Mouse (Mus musculus): ENCODE data around the gene Nol4l.

DNA sequence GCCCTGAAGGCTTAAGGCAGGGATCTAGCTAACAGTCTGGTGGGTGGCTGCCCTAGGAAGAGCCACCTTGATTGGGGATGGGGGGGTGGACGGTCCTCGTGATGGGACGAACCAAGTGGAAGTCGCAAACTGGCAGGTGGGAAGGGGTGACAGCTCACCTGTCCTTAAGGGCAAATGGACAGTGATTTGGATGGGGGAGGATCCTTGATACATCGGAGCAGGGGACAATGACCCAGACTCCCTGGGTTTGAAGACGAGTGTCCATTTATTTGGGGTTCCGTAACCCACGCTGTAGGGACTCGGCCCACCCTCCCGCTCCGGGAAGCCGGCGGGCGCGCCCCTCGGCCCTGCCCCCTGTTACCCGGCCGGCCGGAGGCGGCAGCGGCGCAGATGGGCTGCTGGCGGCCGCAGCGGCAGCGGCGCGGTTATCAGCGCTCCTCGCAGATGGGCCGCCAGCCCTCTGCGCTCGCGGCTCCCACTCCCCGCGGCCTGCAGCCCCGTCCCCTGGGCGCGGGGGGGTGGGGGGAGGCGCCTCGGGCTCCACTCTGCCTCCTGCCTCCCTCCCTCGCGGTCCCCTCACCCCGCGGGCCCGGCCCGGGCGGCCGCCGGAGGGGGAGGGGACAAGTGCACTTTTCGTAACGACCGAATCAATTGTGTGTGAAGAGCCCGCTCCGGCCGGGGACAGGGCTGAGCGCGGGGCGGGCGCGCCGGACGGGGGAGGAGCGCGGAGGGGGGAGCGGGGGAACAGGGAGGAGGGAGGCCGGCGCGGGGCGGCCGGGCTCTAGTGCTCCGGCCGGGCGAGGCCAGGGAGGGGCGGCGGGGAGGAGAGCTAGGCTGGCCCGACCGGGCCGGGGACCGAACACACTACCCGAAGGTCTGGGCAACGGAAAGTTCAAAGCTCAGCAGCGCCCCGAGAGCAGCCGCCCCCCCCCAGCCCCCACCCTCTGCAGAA lies 1.9 kb downstream of the Nol4l start:
- no peak for TF ChIP-seq TAL1 (IDR thresholded peaks at IDR 0.05; ENCODE audit: low read length)
- no peak for TF ChIP-seq GATA1 (IDR thresholded peaks at IDR 0.05; ENCODE audit: low read length)
